Mouse (Mus musculus): ENCODE data around the gene Piga. TPM values are rescaled to one million over a fixed set of nuclear protein-coding genes. Genes with fewer than 3 reads are reported as not detected.

The Piga gene
- polyA plus RNA-seq, 1 experiment from 2014 or later, result 7.6 TPM

DNA sequence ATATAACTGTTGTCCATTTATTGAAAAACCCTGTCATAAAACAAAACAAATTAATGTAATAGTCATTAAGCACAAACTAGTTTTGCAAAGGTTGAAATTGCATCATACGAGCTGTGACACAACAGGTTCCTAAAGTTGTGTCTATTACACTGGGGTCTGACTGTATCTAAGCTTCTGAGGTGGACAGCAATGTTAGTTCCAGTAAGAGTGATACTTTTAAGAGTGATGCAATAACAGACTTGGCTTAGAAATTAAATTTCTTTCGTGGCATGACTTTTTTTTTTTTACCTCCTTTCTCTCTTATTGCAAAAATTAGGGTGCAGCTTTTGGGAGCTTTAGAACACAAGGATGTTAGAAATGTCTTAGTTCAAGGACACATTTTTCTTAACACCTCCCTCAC, 8.6 kb downstream of the Piga start:
- Histone ChIP-seq H3K27ac (ENCODE audit: low read length) (no peak overlapping the region), H3K9me3 (ENCODE audit: control insufficient read depth, low read length) (no peaks in the 10 kb centered on the region), H3K4me2 (ENCODE audit: low read length) (no peak overlapping the region), H3K27me3 (replicated peaks; ENCODE audit: control insufficient read depth, insufficient read depth, low read length) (no peaks in the 10 kb centered on the region), H3K4me3 (replicated peaks; ENCODE audit: low read length) (no peak overlapping the region), H3K4me1 (replicated peaks; ENCODE audit: control insufficient read depth, insufficient read depth, low read length) (no peaks in the 10 kb centered on the region), H3K9ac (replicated peaks; ENCODE audit: low read depth, low read length) (no peak overlapping the region), H3K36me3 (ENCODE audit: control insufficient read depth, insufficient read depth) (peaks cover 3% of the 10 kb centered on the region; the same call in 1 of the 2 replicates)
- 81% methylated on average over 2 of the region's 2 CpGs for WGBS
- no peak for ATAC-seq

DNA sequence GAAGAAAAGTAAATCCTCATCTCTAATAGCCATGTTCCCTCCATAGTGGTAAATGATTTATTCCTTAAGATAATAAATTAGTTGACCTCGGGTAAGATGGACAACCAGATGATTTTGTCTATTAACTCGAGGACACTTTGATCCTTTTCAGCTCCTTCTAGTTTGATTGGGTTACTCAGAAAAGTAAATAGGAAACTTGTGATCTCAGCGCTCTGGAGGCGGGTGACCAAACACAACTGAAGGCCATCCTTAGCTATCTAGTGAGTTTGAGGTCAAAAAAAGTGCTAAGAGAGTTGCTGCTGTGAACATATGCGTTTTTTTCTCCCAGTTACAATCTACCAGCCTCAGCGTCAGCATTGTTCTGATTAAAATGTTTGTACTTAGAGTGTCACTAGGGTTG, 11.0 kb downstream of the Piga start:
- Histone ChIP-seq H3K4me1 (replicated peaks; ENCODE audit: control insufficient read depth, insufficient read depth, low read length) (no peaks in the 10 kb centered on the region), H3K27me3 (replicated peaks; ENCODE audit: control insufficient read depth, insufficient read depth, low read length) (no peaks in the 10 kb centered on the region), H3K9me3 (ENCODE audit: control insufficient read depth, low read length) (no peaks in the 10 kb centered on the region), H3K4me2 (ENCODE audit: low read length) (no peak overlapping the region), H3K27ac (ENCODE audit: low read length) (no peak overlapping the region), H3K9ac (replicated peaks; ENCODE audit: low read depth, low read length) (no peak overlapping the region), H3K36me3 (ENCODE audit: control insufficient read depth, insufficient read depth) (peaks cover 3% of the 10 kb centered on the region; the same call in 1 of the 2 replicates), H3K4me3 (replicated peaks; ENCODE audit: low read length) (no peak overlapping the region)
- WGBS, result 87% methylated on average over 6 of the region's 6 CpGs
- no peak for ATAC-seq

DNA sequence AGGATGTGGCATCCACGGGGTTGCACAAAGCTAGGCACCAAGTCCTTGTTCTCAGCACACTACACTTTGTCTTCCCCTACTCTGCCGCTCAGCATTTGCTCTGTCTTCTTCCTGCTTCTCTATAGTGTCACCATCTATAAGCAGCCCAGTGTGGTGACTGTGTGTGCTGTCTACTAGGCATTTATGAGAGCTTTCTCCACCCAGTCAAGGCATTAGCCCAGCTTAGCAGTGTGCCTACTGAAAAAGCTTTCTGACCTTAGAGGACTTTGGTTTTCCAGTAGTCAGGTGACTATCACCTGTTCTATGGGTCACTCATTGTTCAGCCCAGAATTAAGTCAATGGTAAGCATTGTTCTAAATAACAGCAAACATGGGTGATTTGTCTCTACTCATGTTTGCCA, 11.5 kb downstream of the Piga start:
- Histone ChIP-seq H3K4me2 (ENCODE audit: low read length) (no peak overlapping the region), H3K4me3 (replicated peaks; ENCODE audit: low read length) (no peak overlapping the region), H3K27me3 (replicated peaks; ENCODE audit: control insufficient read depth, insufficient read depth, low read length) (no peaks in the 10 kb centered on the region), H3K36me3 (ENCODE audit: control insufficient read depth, insufficient read depth) (peaks cover 3% of the 10 kb centered on the region; the same call in 1 of the 2 replicates), H3K9me3 (ENCODE audit: control insufficient read depth, low read length) (no peaks in the 10 kb centered on the region), H3K27ac (ENCODE audit: low read length) (no peak overlapping the region), H3K9ac (replicated peaks; ENCODE audit: low read depth, low read length) (no peak overlapping the region), H3K4me1 (replicated peaks; ENCODE audit: control insufficient read depth, insufficient read depth, low read length) (no peaks in the 10 kb centered on the region)
- ATAC-seq, result no peak
- WGBS, result 92% methylated on average over 2 of the region's 2 CpGs

DNA sequence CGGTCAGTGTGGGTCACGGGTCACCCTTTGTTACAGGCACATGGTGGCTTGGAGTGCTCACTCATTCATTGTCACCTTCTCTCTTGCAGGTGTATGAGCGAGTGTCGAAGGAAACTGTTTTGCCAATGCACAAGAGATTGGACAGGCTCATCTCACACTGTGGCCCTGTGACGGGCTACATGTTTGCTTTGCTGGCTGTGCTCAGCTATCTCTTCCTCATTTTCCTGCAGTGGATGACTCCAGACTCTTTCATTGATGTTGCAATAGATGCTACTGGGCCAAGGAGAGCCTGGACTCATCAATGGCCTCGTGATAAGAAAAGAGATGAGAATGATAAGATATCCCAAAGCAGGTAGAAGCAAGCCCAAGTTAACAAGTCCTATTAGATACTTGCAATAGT, 12.0 kb downstream of the Piga start:
- no peak overlapping the region for H3K4me3 ChIP-seq (replicated peaks; ENCODE audit: low read length)
- 93% methylated on average over 6 of the region's 6 CpGs for WGBS
- H3K9me3 ChIP-seq (ENCODE audit: control insufficient read depth, low read length), result no peaks in the 10 kb centered on the region
- H3K4me2 ChIP-seq (ENCODE audit: low read length), result no peak overlapping the region
- H3K27me3 ChIP-seq (replicated peaks; ENCODE audit: control insufficient read depth, insufficient read depth, low read length), result no peaks in the 10 kb centered on the region
- H3K36me3 ChIP-seq (ENCODE audit: control insufficient read depth, insufficient read depth), result peaks cover 3% of the 10 kb centered on the region; the same call in 1 of the 2 replicates
- no peak overlapping the region for H3K27ac ChIP-seq (ENCODE audit: low read length)
- no peak for ATAC-seq
- no peak overlapping the region for H3K9ac ChIP-seq (replicated peaks; ENCODE audit: low read depth, low read length)
- no peaks in the 10 kb centered on the region for H3K4me1 ChIP-seq (replicated peaks; ENCODE audit: control insufficient read depth, insufficient read depth, low read length)

DNA sequence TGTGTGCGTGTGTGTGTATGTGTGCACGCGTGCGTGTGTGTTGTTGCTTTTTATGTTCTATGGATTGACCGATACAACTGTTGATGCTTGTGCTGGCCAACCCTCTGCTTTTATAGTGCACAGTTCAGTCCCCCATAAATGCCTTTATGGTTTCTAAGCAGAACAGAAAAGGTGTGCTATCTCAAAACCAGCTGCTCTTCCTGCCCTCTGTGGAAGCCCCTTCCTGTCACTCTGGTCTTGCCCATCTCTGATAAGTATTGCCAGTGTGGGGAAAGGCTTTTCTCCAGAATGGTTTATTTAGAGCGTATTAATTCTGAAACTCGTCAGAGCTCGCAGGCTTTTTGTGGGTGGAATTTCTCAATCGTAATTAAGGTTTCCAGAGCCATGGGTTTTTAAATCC, 13.1 kb downstream of the Piga start:
- Histone ChIP-seq H3K4me1 (replicated peaks; ENCODE audit: control insufficient read depth, insufficient read depth, low read length) (no peaks in the 10 kb centered on the region), H3K36me3 (ENCODE audit: control insufficient read depth, insufficient read depth) (peaks cover 3% of the 10 kb centered on the region; the same call in 1 of the 2 replicates), H3K9me3 (ENCODE audit: control insufficient read depth, low read length) (no peaks in the 10 kb centered on the region), H3K9ac (replicated peaks; ENCODE audit: low read depth, low read length) (no peak overlapping the region), H3K4me2 (ENCODE audit: low read length) (no peak overlapping the region), H3K27ac (ENCODE audit: low read length) (no peak overlapping the region), H3K4me3 (replicated peaks; ENCODE audit: low read length) (no peak overlapping the region), H3K27me3 (replicated peaks; ENCODE audit: control insufficient read depth, insufficient read depth, low read length) (no peaks in the 10 kb centered on the region)
- ATAC-seq, result no peak
- 97% methylated on average over 9 of the region's 9 CpGs for WGBS

DNA sequence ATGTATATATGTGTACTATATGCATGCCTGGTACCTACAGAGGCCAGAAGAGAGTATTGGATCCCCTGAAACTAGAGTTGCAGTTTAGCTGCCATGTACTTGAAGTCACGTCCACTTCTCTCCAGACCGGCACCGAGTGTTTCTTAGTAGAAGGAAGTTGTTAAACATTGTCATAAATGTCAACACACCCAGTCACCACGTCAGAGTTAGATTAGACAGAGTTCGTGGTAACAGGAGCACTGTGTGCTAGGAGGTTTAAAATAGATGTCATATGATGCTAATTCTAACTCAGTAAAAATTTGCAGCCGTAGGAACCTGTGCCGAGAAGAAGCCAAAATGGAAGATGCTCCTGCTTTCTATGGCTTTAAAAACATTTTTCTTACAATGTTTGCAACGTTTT, 17.1 kb downstream of the Piga start, which contains the start of gene Asb11:
Asb11 (plus strand) TSS at position 286 of the 400 bp plus-strand sequence.
- H3K36me3 ChIP-seq (ENCODE audit: control insufficient read depth, insufficient read depth), result peaks cover 3% of the 10 kb centered on the region; the same call in 1 of the 2 replicates
- no peak for ATAC-seq
- no peak within 1 kb of the TSS for H3K9ac ChIP-seq (replicated peaks; ENCODE audit: low read depth, low read length)

DNA sequence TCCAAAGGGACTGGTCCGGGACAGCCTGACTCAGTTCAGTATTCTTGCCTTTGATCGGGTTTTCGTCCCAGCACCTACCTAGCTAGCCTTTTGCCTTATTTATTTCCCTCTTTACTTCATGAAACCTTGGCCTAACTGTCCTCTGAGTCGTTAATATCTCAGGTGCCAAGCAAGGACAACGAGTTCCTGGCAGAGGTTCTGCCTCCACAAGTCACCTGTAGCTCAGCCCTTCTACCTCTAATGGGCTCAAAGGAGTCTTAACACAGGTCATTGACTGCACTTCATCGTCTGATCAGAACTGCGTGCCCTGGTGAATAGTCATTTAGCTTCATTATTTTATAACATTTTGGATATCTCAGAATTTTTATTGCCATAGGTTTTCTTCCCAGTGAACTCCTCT, 19.9 kb downstream of the Piga start:
- H3K9me3 ChIP-seq (ENCODE audit: control insufficient read depth, low read length), result no peaks in the 10 kb centered on the region
- no peak overlapping the region for H3K9ac ChIP-seq (replicated peaks; ENCODE audit: low read depth, low read length)
- H3K4me1 ChIP-seq (replicated peaks; ENCODE audit: control insufficient read depth, insufficient read depth, low read length), result no peaks in the 10 kb centered on the region
- no peak overlapping the region for H3K4me3 ChIP-seq (replicated peaks; ENCODE audit: low read length)
- 86% methylated on average over 7 of the region's 7 CpGs for WGBS
- H3K27ac ChIP-seq (ENCODE audit: low read length), result no peak overlapping the region
- no peaks in the 10 kb centered on the region for H3K27me3 ChIP-seq (replicated peaks; ENCODE audit: control insufficient read depth, insufficient read depth, low read length)
- H3K36me3 ChIP-seq (ENCODE audit: control insufficient read depth, insufficient read depth), result no peaks in the 10 kb centered on the region
- ATAC-seq, result no peak
- H3K4me2 ChIP-seq (ENCODE audit: low read length), result no peak overlapping the region

More for the DNA sequence above, 17.1 kb downstream of the Piga start, which contains the start of gene Asb11:
- Histone ChIP-seq H3K4me2 (ENCODE audit: low read length) (no peak within 1 kb of the TSS), H3K27me3 (replicated peaks; ENCODE audit: control insufficient read depth, insufficient read depth, low read length) (no peaks in the 10 kb centered on the region), H3K9me3 (ENCODE audit: control insufficient read depth, low read length) (no peaks in the 10 kb centered on the region), H3K4me3 (replicated peaks; ENCODE audit: low read length) (no peak within 1 kb of the TSS), H3K4me1 (replicated peaks; ENCODE audit: control insufficient read depth, insufficient read depth, low read length) (no peaks in the 10 kb centered on the region), H3K27ac (ENCODE audit: low read length) (no peak within 1 kb of the TSS)
- WGBS, result 81% methylated on average over 8 of the region's 8 CpGs

DNA sequence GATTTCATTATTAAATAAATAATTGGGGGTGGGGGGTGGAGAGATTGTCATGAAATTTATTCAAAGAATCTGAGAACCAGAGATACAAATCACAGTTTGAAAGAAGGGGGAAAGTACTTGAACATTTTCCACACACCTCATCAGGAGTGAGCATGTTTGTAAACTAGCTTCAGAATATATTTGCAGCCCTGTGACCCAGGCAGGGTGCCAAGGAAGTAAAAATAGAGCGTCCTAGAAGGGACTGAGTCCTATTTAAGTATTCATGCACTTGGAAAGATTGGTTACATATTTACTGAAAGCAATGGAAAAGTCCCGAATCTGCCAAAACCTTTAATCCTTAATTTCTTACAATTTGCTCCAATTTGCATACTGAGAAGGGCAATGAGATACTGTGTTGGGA, 20.6 kb downstream of the Piga start:
- no peak for ATAC-seq
- no peaks in the 10 kb centered on the region for H3K4me1 ChIP-seq (replicated peaks; ENCODE audit: control insufficient read depth, insufficient read depth, low read length)
- 40% methylated on average over 2 of the region's 2 CpGs for WGBS

DNA sequence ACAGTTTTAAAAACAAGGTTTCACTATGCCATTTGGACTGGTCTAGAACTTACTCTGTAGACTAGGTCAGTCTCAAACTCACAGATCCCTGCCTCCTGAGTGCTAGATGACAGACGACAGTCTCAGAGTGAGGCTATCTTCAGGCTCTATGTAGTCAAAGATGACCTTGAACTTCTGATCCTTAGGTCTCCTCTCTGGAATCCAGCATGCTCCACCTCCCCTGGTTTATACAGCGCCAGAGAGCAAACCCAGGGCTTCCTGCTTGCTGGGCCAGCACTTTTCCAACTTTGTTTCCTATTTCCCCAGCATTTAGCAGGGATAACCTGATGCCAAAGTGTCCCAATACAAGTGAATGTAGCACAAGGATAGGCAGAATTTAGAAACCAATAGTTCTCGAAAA, 21.1 kb downstream of the Piga start:
- no peaks in the 10 kb centered on the region for H3K4me1 ChIP-seq (replicated peaks; ENCODE audit: control insufficient read depth, insufficient read depth, low read length)
- ATAC-seq, result no peak
- H3K36me3 ChIP-seq (ENCODE audit: control insufficient read depth, insufficient read depth), result no peaks in the 10 kb centered on the region
- H3K9me3 ChIP-seq (ENCODE audit: control insufficient read depth, low read length), result no peaks in the 10 kb centered on the region
- no peak overlapping the region for H3K27ac ChIP-seq (ENCODE audit: low read length)
- H3K4me3 ChIP-seq (replicated peaks; ENCODE audit: low read length), result no peak overlapping the region
- H3K4me2 ChIP-seq (ENCODE audit: low read length), result no peak overlapping the region
- H3K9ac ChIP-seq (replicated peaks; ENCODE audit: low read depth, low read length), result no peak overlapping the region
- no peaks in the 10 kb centered on the region for H3K27me3 ChIP-seq (replicated peaks; ENCODE audit: control insufficient read depth, insufficient read depth, low read length)
- 84% methylated on average over 3 of the region's 3 CpGs for WGBS

More for the DNA sequence above, 20.6 kb downstream of the Piga start:
- H3K27ac ChIP-seq (ENCODE audit: low read length), result no peak overlapping the region
- H3K9me3 ChIP-seq (ENCODE audit: control insufficient read depth, low read length), result no peaks in the 10 kb centered on the region
- H3K4me2 ChIP-seq (ENCODE audit: low read length), result no peak overlapping the region
- H3K27me3 ChIP-seq (replicated peaks; ENCODE audit: control insufficient read depth, insufficient read depth, low read length), result no peaks in the 10 kb centered on the region
- H3K36me3 ChIP-seq (ENCODE audit: control insufficient read depth, insufficient read depth), result no peaks in the 10 kb centered on the region
- no peak overlapping the region for H3K9ac ChIP-seq (replicated peaks; ENCODE audit: low read depth, low read length)
- no peak overlapping the region for H3K4me3 ChIP-seq (replicated peaks; ENCODE audit: low read length)

DNA sequence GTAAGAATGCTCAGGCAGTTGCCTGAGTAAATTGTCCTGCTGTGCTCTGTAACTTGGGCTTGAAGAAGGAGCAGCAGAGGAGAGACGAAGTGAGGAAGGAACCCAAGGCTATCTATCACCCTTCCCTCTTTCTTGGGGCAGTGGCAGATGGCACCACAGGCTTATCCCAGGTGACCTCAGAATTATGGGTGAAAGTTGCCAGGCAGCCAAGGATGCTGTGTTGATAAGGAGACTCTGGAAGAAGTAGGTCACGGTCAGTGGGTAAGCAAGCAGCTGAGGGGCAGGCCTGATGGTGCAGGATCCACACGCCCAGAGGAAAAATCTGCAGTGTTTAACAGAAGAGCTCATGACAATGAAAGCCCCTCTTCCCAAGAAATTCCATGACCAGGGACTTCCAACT, 21.7 kb downstream of the Piga start:
- Histone ChIP-seq H3K4me2 (ENCODE audit: low read length) (no peak overlapping the region), H3K4me3 (replicated peaks; ENCODE audit: low read length) (no peak overlapping the region), H3K9me3 (ENCODE audit: control insufficient read depth, low read length) (no peaks in the 10 kb centered on the region), H3K27ac (ENCODE audit: low read length) (no peak overlapping the region), H3K27me3 (replicated peaks; ENCODE audit: control insufficient read depth, insufficient read depth, low read length) (no peaks in the 10 kb centered on the region), H3K4me1 (replicated peaks; ENCODE audit: control insufficient read depth, insufficient read depth, low read length) (no peaks in the 10 kb centered on the region), H3K36me3 (ENCODE audit: control insufficient read depth, insufficient read depth) (no peaks in the 10 kb centered on the region), H3K9ac (replicated peaks; ENCODE audit: low read depth, low read length) (no peak overlapping the region)
- WGBS, result 84% methylated on average over 3 of the region's 3 CpGs
- no peak for ATAC-seq
